Mouse (Mus musculus) right cerebral cortex, postnatal 10 days (tissue): ENCODE results near the gene 1700042G07Rik.

Experiments
- DNase-seq, 2 experiments: peaks; one replicate each; pipeline ENCODE4 v3.0.0; 2021; ENCODE audit warnings: low spot score in 2 of 2

The 1700042G07Rik gene

GRCm38 (mm10) chr4:116162142-116162541 is 11.0 kb upstream of the 1700042G07Rik start:
- peak in 1 of 2 experiments; percentile 35 for DNase-seq

DNA sequence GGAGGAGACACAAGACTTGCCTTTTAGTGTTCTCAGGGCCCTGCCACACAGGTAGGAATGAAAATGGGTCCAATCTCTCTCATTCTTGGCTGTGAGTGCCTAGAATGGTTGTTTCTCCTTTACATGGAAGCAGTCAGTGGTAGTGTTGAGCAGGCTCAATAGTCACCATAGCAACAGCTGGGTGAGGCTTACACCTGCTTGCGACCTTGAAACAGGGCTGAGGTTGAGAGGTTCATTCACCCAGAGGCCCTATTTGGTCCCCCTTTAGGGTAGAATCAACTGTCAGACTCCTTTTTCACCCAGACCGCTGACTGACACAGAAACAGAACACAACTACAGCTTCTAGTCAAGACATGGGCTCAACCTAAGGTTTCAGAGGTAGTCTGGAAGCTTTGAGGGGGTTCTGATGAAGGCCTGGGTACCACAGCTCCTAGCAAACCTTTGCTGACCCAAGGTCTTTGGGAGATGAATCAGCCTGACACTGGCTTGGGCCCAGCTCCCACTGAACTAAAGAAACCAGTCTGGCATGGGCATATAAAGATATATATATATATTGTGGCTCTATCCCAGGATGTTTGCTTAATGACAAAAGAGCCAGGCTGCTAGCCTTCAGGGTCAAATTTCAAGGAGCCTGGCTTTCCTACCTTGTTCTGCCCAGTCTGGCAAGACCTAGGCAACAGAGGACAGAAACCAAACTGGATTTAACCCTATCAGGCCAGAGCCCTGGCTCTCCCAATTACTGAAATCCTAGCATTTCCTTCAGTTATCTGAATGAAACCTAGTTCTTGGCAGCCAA is 8.2 kb upstream of the 1700042G07Rik start:
- DNase-seq, result no peak

- no peak for DNase-seq
Observed at GRCm38 (mm10) chr4:116165708-116166407, 7.3 kb upstream of the 1700042G07Rik start.

DNA sequence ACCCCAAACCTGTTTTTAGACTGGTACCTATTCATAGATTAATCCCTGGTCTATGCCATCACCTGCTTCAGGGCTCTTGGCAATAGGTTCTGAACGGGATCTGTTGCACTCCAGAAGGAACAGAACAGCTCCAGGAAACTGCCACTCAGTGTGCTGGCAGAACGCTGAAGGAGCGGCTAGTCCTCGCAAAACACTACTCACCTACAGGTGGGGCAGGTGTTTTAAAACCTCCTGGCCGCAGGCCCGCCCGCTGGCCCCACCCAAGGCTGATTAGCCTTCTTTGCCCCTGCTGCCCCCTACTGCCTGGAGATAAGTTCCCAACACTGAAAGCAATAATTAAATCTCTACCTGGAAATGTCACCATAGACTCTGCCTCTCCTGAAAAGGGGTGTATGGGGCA is 5.8 kb upstream of the 1700042G07Rik start, which contains the start of gene Tspan1:
Gene Tspan1 (minus strand): TSS at position 198 of the 400 bp plus-strand sequence.
- peak in 1 of 2 experiments; percentile 30 for DNase-seq

DNA sequence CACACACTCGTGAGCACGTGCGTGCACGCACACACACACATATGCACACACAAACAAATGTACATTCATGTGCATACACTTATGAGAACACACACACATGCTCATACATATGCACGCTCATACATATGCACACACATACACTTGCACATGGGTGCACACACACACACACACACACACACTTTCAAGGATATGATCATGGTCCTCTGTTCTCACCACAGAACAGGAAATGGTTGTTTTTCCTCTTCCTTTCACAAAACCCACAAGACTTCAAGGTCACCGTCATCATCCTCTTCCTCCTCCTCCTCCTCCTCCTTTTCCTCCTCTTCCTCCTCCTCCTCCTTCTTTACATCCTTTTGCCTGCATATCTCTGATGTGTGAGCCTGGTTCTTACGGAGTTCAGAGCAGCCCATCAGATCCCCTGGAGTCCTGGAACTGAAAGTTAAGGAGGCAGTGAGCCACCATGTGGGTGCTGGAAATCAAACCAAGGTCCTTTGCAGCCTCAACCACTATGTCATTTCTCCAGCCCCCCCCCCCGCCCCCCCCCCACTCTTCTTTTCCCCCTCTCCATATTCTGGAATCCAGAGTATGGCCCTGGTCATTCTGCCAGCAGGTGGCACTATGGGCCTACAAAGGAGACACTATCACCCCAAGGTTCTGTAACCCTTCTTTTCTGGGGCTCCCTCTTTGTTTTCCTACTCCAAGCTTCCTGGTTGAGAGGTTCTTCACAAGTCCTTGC is 4.4 kb upstream of the 1700042G07Rik start:
- peak; percentile 74 to 86 for DNase-seq

DNA sequence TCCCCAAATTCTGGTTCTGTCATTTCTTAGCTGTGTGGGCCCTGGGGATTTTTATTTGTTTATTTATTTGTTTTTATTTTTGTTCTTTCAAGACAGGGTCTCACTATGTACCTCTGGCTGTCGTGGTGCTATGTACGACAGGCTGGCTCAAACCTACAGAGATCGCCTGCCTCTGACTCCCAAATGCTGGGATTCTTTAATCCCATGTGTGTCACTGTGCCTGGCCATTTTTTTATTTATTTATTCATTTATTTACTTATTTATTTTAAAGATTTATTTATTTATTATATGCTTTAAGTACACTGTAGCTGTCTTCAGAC is 3.9 kb upstream of the 1700042G07Rik start:
- no peak for DNase-seq

DNA sequence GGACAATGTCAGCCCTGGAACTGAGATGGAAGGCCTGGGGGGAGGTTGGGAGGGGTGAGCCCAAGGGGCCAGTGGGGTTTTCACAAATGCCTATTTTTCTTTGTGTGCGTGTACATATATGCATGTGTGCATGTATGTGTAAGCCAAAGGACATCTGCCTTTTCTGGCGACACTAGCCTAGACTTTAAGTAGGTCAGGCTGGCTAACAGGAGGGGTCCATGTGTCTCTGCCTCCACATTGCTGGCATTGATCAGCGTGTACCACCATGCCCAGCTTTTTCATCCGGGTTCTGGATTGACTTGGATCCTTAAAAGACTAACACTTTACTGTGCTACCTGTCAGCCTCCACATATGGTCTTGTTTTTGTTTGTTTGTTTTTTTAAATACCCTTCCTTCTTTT is 580 bp downstream of the 1700042G07Rik start:
- DNase-seq, result no peak

GRCm38 (mm10) chr4:116174466-116175116 is 1.4 kb downstream of the 1700042G07Rik start:
- DNase-seq, result no peak

- no peak for DNase-seq
Observed at GRCm38 (mm10) chr4:116175136-116175535, 2.0 kb downstream of the 1700042G07Rik start.

DNA sequence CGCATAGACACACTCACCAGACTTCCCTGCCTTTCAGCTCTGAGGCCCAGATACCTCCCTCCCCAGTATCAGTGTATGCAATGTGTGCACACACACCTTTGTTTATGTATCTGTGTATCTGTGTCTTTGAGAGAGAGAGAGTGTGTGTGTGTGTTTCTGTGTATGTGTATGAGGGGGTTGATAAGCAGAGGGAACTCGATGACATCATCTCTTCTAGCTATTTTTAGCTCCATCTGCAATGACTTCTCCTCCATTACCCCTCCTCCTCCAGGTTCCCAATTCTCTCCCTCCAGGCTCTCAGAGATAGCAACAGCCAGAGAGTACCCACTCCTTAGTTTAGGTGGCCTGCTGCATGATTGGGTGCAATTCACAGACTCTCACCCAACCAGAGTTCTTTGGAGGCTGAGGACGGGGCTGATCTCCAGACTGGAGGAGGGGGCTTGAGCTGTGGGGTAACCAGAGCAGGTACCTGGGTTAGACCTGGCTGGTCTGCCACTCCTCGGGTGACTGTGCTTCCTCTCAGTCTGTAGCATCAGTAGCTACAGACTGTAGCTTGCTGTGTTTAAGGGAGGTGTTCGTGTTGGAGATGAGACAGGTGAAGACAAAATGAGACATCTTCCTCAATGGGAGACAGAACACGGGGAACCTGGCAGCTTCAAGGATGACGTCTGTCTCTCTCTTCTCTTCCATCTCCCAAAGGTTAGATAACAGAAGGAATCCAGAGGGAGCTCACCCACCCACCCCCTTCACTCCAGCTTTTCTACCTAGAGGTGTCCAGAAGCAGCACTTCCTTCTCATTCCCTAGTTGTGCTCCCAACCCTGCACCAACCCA is 2.8 kb downstream of the 1700042G07Rik start:
- peak; percentile 71 to 86 for DNase-seq

GRCm38 (mm10) chr4:116176543-116176988 is 3.4 kb downstream of the 1700042G07Rik start:
- DNase-seq, result peak; percentile 86 to 88

- peak; percentile 59 to 70 for DNase-seq
Observed at GRCm38 (mm10) chr4:116177140-116177539, 4.0 kb downstream of the 1700042G07Rik start.

GRCm38 (mm10) chr4:116182079-116182478 is 8.9 kb downstream of the 1700042G07Rik start:
- no peak for DNase-seq

DNA sequence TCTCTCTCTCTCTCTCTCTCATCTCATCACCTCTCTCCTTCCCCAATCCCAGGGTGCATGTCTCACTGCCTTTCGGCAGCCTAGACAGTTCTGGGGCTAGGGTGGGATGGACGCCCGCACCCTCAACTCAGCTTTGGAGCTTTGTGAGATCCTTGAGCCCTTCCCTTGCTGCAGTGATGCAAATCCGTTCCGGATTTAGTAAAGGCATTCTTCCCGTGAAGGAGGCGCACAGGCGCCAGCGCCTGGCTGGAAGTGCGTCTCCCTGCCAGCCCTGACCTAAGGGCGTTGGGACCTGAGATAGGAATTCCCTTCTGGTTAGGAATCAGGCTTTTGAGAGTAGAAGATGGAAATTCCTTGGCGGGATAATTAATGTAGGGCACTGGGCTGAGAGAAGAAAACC is 9.6 kb downstream of the 1700042G07Rik start:
- DNase-seq, result no peak

DNA sequence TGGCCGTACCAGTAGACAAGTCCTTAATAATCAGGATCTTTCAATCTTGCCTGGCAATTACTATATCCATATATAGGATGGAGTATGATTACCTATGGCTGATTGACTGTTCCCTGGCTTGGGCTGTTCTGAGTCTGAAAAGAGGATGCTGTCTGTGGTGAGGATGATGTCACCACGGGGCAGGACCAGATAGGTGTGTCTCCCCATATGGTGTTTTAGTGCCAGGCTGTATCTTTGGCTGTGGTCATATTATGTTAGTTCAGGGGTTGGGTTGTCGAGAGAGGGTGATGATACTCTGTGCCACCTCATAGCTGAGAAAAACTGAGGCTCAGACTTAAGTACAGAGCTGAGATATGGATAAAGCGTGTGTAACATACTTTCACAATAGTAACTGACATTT is 11.9 kb downstream of the 1700042G07Rik start:
- no peak for DNase-seq

GRCm38 (mm10) chr4:116192286-116192835 is 19.2 kb downstream of the 1700042G07Rik start:
- DNase-seq, result peak in 1 of 2 experiments; percentile 30

- no peak for DNase-seq
Observed at GRCm38 (mm10) chr4:116193583-116194383, 20.6 kb downstream of the 1700042G07Rik start.

DNA sequence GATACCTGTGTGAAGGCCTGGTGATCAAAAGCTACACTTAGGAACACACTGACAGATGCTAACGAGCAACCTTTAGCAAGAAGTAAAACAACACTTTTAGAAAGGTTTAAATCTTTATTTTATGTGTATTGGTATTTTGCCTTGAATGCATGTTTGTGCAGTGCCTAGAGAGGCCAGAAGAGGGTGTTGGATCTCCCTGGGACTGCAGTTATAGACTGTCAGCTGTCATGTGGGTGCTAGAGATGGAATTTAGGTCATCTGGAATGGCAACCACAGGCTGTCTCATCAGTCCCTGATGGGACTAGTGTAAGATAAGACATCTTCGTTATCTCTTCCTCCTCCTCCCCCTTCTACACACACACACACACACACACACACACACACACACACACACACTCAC is 25.2 kb downstream of the 1700042G07Rik start:
- DNase-seq, result no peak

DNA sequence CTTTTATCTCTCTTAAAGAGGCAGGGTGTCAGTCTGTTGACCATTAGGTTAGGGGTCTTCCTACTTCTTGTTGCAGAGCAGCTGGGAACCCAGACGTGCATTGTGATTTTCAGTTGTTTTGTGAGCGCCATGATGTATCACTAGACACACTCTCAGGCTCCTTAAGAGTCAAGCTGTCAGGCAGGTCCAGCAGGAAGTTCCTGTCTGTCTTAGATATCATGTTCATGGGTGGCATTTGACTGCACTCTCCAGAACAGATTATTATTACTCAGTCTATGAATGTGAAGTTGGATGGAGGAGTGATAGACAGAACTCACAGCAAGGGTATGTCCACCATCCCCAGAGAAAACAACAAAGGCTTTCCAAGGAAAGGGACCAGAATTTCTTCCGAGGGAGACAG is 31.2 kb downstream of the 1700042G07Rik start:
- DNase-seq, result no peak

- no peak for DNase-seq
Observed at GRCm38 (mm10) chr4:116206531-116206930, 33.4 kb downstream of the 1700042G07Rik start.
